Mouse (Mus musculus): ENCODE data around the gene Zfp607b. TPM values are rescaled to one million over a fixed set of nuclear protein-coding genes. Genes with fewer than 3 reads are reported as not detected.

The Zfp607b gene
- 0.10 TPM in 2 replicates for polyA plus RNA-seq (2012; rRNA removed)

DNA sequence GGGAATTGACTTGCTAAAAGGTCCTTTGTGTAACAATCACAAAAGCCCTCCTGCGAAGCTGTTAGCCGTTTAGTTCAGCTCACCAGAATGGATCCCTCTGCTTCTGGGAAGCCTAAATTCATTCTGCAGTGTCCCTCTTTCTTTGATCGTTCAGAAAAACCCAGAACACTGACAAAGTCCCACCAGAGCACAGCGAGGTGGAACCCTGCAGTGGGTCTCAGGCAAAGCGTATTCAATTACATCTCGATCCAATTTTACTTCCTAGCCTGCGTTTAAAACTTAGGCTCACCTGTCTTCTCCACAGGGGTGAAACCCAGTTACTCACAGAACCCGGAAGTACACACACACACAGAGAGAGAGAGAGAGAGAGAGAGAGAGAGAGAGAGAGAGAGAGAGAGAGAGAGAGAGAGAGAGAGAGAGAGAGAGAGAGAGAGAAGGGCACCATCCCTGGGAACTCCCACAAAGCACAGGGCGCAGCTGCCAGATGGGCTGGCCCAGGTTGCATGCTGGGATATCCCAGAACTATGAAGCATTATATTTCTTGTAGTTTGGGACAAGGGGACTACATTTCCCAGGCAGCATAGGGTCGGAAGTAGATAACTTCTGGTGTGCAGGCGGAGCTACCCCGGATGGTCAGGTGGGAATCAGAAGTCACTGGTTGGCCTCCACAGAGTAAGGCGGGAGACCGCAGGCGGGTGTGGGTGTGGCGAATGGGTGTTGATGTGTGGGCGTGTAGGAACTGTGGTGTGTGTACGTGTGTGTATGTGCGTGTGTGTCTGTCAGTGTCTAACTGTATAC, at the start of gene Zfp607b:
TSS of gene Zfp607b (plus strand) at position 526 of the 798 bp plus-strand sequence.
- DNase-seq (ENCODE audit: low read depth, low spot score) = peak; percentile 97
- under 1% methylated on average over 19 of the region's 19 CpGs for WGBS

DNA sequence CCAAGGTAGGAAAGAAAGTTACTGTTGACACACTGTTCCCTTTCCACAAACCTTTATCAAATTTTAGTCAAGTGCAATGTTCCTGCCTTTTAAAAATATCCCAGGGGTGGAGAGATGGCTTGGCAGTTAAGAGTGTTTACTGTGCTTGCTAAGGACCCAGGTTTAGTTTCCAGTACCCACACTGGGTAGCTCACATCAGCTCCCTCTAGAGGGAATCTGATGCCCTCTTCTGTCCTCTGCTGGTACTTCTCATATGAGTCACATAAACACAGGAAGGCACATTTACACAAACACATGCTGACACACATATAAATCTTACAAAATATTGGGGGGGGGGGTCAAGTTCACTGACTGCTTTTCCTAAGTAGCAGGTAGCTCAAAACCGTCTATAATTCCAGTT, 44.7 kb upstream of the Zfp607b start:
- DNase-seq (ENCODE audit: low read depth, low spot score) = no peak

DNA sequence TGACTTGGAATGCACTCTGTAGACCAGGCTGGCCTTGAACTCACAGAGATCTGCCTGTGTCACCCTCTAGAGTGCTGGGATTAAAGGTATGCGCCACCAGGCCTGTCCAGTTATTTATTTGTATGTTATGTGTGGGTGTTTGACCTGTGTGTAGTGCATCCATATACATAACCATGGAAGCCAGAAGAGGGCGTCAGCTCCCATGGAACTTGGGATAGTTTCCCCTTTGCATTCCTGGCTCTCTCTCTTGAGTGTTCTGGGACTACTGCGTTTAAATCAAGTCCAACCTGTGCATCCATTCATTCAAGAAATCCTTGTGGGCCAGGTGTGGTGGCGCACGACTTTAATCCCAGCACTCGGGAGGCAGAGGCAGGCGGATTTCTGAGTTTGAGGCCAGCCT, 42.6 kb upstream of the Zfp607b start:
- no peak for DNase-seq (ENCODE audit: low read depth, low spot score)
- 86% methylated on average over 7 of the region's 7 CpGs for WGBS

More for the DNA sequence above, 44.7 kb upstream of the Zfp607b start:
- WGBS = 37% methylated on average over 1 of the region's 1 CpGs

DNA sequence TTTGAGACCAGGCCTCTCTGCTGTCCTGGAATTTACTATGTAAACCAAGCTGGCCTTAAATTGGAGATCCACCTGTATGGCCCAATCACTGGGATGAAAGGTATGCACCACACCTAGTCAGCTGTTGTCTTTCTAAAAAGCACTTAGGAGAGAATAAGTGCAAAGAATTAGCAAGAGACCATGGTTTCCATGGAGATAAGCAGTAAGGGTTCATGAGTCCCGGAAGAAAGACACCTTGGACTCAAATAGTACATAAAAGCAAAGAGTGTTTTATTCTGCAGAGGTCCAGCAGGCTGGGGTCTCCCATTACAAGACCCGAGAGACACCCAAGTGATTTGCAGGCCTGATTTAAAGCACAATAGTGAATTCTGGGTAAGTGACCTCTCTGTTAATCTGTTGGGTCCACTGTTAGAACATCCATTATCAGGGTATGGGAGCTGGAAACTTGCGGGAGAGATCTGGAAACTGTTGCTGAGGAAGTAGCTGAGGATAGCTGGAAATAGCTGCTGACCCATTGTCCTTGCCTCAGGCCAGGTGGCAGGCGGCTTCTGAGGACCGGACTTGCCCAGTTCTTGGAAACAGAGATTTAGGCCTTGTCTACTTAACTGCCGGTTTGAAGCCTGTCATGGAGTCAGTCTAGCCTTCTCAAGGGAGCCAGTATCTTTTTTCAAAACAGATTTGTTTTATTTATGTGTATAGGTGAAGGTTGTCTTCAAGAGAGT, 41.7 kb upstream of the Zfp607b start:
- DNase-seq (ENCODE audit: low read depth, low spot score) = no peak
- 71% methylated on average over 6 of the region's 6 CpGs for WGBS

DNA sequence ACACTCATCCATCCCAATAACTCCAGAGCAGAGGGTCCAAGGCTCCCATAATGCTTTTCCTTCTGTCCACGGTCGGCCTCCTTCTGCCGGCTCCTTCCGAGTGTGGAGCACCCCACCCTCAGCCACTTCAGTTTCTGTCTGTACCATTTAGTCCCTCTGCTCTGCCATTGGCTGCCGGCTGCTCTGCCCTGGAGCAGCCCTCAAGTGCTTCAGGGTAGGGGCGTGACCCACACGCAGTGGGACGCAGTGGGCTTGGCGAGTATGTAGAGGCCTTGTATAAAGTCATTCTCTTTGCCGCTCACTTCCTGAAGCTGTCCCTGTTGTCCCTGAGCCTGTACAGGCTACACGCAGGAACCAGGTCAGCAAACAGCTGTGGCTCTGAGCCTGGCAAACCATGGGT, 39.4 kb upstream of the Zfp607b start:
- WGBS = 80% methylated on average over 11 of the region's 11 CpGs
- DNase-seq (ENCODE audit: low read depth, low spot score) = no peak

DNA sequence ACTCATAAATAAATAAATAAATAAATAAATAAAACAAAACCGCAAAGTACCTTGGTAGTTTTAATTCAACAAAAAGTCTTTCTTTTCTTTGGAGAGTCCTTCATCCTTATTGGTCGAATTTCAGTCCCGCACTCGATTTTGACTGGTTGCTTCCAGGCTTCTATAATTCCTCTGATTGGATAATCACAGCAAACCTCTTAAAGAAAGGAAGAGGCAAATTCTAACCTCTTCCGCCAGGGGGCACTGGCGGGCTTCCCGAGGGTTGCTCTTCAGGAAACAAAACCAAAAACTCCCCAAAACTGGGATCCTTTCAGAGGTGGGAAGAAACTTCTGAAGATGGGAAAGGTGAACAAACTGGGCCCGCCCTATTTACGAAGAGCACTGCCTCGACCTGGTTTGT, 38.2 kb upstream of the Zfp607b start:
- WGBS = 6% methylated on average over 10 of the region's 10 CpGs
- DNase-seq (ENCODE audit: low read depth, low spot score) = peak; percentile 53

DNA sequence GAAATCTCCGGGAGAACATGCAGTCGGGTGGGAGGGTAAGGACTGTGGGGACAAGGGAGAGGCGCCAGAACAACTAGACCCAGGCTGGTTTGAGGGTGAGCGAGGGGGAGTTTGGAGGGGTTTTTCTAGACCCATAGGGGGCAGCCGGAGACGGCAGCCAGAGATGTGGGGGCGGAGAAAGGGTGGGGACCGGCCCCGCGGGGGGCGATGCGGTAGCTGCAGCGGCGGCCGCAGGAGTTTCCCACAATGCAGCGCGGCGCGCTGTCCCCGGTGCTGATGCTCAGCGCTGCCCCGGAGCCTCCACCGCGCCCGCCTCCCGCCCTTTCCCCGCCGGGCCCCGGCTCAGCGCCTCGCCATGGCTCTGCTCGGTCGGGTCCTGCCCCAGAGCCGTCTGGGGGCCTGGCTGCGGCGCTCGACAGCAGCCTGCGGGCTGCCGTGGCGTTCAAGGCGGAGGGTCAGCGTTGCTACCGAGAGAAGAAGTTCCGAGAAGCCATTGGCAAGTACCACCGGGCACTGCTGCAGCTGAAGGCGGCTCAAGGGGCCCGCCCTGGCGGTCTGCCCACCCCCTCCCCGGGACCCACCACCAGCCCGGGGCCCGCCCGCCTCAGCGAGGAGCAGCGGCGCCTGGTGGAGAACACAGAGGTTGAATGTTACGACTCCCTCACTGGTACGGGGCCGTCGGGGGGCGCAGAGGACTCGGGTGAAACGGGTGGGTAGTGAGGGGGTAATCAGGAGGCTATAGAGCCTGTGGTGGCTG, 35.3 kb upstream of the Zfp607b start, which contains the start of gene Ttc9b:
TSS of gene Ttc9b (plus strand) at position 235 of the 757 bp plus-strand sequence.
- DNase-seq (ENCODE audit: low read depth, low spot score) = no peak
- WGBS = 5% methylated on average over 60 of the region's 62 CpGs

DNA sequence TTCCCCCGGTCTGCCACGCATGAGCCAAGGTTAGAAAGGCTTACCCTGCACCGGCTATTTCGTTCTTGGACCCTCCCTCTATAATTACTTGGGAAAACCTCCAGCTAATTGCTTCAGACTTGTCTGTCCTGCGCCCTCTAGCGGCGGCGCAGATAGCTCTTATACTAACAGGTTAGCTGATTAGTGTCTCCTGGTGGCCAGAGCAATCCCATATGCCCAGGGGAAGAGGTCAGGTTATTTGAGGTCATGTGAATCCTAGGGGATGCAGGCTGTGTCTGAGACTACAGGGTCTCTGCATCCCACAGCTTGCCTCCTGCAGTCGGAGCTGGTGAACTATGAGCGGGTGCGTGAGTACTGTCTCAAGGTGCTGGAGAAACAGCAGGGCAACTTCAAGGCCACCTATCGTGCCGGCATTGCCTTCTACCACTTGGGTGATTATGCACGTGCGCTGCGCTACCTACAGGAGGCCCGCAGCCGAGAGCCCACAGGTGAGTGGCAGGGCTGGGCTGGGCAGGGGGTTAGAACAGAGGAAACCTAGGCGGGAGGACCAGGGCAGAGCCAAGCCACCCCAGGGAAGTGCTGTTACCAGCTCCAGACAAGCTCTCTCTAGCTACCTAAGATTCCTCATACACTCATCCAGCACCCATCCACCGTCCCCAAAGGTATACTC, 34.4 kb upstream of the Zfp607b start:
- 52% methylated on average over 20 of the region's 20 CpGs for WGBS
- peak; percentile 16 for DNase-seq (ENCODE audit: low read depth, low spot score)

DNA sequence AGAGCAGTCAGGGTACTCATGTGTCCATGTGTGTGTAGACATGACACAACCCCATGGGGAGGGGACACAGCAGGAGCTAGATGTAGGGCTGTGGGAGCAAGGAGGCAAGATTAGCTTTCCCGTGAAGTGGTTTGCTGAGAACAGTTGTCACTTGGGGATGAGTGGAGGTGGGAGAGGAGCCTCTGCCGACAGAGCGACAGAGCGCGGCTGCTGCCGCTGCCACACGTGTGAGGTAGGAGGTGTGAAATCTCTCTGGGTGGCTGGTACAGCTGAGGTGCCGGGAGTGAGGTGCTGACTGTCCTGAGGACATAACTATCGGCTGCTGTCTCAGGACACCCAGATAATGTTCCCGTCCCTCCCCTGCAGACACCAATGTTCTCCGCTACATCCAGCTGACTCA, 33.6 kb upstream of the Zfp607b start:
- WGBS = 62% methylated on average over 11 of the region's 11 CpGs
- no peak for DNase-seq (ENCODE audit: low read depth, low spot score)

DNA sequence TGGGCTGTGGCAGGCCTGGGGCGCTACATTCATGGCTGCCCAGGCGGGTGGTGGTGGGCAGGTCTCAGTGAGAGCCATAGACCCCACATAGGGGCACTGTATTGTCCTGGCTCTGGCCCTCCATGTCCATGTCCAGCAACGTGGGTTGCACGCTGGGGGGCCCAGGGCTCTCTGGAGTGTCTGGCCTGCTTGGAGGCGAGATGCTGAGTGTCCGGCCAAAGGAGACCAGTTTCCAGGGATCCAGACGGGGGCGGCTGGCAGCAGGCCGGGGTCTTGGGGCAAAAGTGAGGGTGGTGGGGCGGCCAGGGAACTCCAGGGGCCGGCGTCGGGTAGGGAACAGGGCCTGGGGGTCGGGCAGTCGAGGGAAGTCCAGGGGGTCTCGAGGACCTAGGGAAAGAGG, 32.5 kb upstream of the Zfp607b start:
- no peak for DNase-seq (ENCODE audit: low read depth, low spot score)
- 92% methylated on average over 16 of the region's 16 CpGs for WGBS

DNA sequence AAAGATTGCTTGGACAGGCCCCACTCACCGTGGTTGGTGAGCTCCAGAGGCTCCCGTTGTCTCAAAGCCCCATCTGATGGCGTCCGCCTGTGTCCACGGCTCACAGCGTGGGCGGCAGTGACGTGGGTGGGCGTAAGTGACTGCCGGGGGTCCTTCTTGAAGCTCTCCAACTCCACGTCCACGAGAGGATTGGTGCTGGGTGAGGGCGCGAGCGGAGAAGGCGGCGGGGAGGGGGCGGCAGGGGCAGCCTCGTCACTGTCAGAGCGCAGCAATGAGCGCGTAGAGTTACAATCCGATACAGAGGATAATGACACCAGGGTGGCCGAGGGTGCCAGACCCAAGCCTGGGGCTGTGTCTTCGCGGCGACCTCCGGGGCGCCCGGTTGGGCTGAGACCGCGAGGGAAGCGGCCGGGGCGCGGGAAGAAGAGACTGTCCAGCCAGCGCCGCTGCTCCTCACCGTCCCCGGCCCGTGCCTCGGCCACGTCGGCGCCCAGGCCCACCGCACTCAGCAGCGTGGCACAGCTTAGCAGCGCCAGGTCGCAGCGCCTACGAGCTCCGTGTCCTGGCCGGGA, 31.2 kb upstream of the Zfp607b start:
- WGBS = 50% methylated on average over 53 of the region's 53 CpGs
- no peak for DNase-seq (ENCODE audit: low read depth, low spot score)

DNA sequence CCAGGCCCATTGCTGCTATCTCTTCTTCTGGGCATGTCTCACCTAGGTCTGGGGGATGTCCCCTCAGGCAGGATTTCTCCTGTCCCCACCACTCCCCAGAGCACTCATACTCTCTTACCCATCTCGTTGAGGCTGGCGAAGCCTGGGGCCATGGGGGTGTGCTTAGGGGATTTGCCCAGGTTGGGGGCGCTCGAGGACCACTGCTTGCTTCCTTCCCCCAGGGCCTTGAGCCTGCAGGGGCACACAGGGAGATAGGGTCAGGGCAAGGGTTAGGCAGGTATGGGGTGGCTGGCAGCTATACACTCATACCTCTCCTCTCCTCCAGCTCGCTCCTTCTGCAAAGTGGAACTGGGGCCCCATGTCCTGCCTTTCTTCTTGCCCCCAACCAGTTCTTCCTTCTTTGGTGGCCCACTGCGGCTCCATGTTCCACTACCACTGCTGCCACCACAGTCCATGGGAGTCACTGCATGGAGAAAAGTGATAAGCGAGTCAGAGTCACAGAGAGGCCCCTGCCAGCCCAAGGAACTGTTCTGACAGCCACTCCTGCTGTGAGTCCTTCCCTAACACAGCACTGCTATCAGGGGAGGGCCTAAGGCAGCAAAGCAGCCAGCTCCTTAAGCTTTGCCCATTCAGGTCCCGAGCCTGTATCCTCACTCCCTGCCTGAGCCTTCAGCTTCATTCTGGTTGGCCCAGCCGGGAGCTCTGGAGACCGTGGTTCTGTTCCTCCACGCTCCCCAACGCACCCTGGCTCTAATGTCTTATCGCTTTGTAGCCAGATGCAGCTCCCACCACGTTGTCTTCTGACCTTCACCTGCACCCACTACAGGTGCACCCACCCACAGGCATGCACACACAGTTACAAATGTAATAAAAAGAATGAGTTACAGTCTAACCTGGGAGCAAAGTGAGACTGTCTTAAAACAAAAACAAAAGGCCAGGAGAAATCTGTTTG, 30.2 kb upstream of the Zfp607b start:
- 72% methylated on average over 14 of the region's 14 CpGs for WGBS
- DNase-seq (ENCODE audit: low read depth, low spot score) = no peak

DNA sequence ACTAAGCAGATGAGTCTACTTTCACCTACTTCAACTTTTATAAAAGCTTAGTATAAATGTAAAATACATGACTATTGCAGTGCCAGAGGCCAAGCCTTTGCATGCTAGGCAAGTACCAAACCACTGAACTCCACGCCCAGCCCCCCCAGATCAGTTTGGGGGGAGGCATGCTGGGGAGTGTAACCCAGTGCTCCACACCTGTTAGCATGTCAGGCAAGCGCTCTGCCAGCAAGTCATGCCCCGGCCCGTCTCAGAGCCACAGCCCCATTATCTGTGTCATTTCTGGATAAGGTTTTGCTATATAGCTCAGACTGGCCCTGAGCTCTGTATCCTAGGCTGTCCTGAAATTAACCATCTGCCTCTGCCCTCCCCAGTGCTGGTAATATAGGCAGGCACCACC, 27.1 kb upstream of the Zfp607b start:
- WGBS = 82% methylated on average over 4 of the region's 4 CpGs

DNA sequence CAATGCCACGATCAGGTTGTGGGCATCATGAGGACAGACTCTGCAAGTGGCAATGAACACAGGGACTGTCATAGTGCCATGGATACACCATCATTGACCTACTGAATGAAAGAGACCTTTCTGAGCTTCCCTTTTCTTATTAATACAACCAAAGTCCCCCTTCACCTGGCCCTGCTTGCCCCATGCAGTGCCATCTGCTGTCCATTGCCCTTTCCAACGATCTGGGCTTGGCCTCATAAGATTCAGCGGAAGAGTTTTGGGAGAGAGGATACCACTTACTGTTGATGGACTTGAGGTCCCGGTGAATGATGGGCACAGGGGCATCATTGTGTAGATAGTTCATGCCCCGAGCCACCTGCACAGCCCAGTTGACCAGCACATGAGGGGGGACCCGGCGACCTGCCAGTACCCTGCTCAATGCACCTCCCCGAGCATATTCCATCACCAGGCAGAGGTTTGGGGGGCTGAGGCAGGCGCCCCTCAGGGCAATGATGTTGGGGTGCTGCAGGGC, 16.0 kb upstream of the Zfp607b start:
- WGBS = 44% methylated on average over 9 of the region's 9 CpGs

More for the DNA sequence above, 27.1 kb upstream of the Zfp607b start:
- DNase-seq (ENCODE audit: low read depth, low spot score) = no peak

DNA sequence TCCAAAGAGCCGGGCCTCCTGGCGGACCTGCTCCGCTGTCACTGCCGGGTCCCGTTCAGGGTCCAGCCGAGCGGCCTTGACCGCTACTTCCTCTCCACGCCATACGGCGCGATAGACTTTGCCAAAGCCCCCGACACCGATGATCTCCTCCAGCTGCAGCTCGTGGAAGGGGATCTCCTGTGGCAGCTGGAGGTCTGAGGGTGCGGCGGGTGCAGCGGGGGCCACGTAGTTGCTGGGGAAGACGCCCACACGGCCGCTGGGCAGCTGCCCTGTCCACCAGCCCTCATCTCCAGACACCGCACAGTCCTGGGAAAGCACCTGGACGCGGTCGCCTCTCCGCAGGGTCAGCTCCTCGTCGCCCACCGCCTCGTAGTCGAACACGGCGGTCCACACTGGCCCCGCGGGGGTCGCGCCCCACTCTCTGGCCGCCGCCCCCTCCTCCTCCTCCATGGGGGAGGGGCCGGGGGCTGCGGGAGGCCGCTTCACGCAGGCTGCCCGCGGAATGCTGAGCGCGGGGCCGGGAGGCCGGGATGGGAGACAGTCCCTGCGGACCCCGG, 15.5 kb upstream of the Zfp607b start:
- WGBS = under 1% methylated on average over 51 of the region's 52 CpGs
- DNase-seq (ENCODE audit: low read depth, low spot score) = no peak

More for the DNA sequence above, 16.0 kb upstream of the Zfp607b start:
- no peak for DNase-seq (ENCODE audit: low read depth, low spot score)

DNA sequence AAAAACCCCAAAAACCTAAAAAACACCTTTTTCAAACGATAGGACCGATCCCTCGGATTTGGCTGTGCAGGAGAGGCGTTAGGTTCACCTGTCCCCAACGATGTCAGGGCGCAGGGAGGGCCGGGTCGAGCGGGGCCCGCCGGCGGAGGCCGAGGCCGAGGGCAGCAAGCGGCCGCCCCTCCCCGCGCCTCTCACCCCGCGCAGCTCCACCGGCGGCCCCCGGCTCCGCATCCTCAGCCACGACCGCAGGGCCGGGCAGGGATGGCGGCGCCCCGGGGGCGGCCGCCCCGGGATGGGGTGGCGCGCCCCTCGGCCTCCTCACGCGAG, 15.0 kb upstream of the Zfp607b start:
- no peak for DNase-seq (ENCODE audit: low read depth, low spot score)
- under 1% methylated on average over 31 of the region's 38 CpGs for WGBS

DNA sequence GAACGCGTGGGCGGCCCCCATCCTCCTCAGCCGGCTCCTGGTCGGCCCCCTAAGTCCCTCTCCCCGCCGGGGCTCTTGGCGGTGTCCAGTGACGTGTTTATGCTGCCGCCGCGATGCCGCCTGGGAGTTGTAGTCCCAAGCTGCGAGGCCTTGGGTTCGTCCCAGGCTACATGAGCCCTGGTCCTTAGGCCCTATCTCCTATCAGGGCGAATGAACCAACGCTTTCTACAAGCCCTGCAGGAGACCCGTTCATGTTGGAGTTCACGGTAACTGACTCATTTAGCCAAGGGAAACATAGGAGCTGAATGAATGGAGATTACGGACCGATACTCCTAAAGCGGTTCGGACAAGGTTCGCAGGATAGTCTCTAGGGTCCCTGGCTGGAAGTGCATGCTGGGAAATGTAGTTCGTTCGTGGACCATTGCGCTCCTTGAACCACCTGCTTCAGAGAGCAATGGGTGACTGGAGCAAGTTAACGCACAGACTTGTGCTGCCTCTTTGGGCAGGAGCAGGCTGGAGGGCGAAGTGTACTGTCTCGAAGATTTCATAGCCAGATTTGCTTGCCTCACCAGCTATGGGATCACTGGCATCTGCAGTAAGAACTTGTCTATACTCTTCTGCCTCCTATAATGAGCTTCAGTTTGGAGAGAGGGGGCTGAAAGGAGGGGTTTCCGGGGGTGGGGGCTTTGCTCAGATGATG, 14.5 kb upstream of the Zfp607b start, which contains the start of gene Map3k10:
TSS of gene Map3k10 (minus strand) at position 77 of the 700 bp plus-strand sequence.
- DNase-seq (ENCODE audit: low read depth, low spot score) = peak; percentile 92
- WGBS = 1% methylated on average over 31 of the region's 31 CpGs

Data from large intestine, adult 2 months (tissue).